Mouse (Mus musculus): ENCODE data around the gene Fbxo30. TPM values are rescaled to one million over a fixed set of nuclear protein-coding genes. Genes with fewer than 3 reads are reported as not detected.
"Not testable (repeated sequence)": the region's sequence is repeated elsewhere in the genome, so short reads cannot be mapped to it uniquely, and the experiment has no call there.

Gene Fbxo30
- 37.8 and 39.7 TPM in 2 replicates for polyA plus RNA-seq (2016; fragmentation: Nextera tagmentation; extraction: Ambion mirVana)

DNA sequence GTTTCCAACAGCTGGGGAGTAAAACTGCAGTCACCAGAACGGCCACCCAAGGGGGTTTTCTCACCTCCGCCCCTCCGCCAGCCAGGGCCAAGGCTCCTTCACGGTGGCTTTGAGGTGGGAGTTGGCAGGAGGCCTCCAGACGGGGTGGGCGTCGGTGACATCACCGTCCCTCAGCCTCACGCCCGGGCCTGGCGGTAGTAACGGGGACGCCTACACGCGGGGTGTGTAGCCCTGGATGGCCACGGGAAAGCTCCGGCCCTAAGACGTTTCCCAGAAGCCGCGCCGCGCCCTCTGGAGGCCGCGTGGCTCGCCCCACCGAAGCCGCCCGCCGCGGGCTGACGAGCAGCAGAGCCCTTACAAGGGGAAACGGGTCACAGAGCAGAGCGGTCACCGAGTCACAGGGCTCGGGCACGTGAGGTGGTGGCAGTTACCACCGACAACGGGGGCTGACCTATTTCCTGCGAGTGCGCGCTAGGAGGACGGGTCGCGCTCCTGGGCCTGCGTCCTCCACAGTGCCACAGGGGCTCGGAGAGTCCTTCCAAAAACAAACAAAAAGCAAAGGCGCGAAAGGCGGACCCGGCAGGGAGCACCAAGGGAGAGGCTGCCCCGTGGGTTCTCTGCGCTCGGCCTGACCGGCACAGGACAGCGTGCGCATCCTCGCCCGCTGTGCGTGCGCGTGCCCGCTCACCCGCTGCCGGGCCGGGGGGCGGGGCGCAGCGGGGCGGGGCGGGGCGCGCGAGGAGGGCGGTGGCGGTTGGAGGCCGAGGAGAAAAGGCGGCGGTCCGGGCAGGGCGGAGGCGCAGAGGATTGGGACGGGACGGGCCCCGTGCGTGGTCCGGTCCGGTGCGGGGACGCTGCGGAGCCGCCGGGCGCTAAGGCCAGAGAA, at the start of gene Fbxo30:
Gene Fbxo30, plus strand, starts transcription at position 753 of the 886 bp plus-strand sequence.
- Histone ChIP-seq H3K4me2 (replicated peaks) (peak within 1 kb of the TSS; percentile 81), H3K9me3 (no peaks in the 10 kb centered on the region), H3K36me3 (no peaks in the 10 kb centered on the region), H3K9ac (peak within 1 kb of the TSS; percentile 89), H3K4me1 (0 out of 2 replicates have a peak, but pooled peaks cover 3% of the 10 kb centered on the region), H3K27me3 (replicated peaks) (no peaks in the 10 kb centered on the region), H3K27ac (peak within 1 kb of the TSS; percentile 94), H3K4me3 (peak within 1 kb of the TSS; percentile 81)
- peak; percentile 93 for ATAC-seq (ENCODE audit: low FRiP score, low read depth)
- WGBS: under 1% methylated on average over 88 of the region's 93 CpGs

DNA sequence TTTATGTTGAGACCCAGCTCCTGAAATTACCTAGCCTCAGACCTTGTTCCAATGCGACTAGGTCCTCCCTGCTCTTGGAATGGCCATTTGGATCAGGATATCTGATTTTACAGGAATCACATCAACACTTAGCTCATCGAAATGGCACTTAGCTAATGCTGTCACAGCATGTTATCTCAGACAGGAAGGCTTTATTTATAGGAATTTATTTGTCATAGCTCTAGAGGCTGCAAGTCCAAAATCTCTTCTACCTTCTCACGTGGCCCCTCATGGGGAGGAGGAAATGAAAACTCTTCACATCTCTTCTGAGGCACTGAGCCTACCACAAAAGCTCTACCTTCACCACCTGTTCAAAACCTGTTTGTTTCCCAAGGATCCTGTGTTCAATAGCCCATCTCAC, 47.9 kb upstream of the Fbxo30 start:
- no peak for ATAC-seq (ENCODE audit: low FRiP score, low read depth)
- Histone ChIP-seq H3K9me3 (no peaks in the 10 kb centered on the region), H3K27me3 (replicated peaks) (no peaks in the 10 kb centered on the region), H3K36me3 (no peaks in the 10 kb centered on the region), H3K4me3 (no peak overlapping the region), H3K9ac (no peak overlapping the region), H3K4me2 (replicated peaks) (no peak overlapping the region), H3K4me1 (no peaks in the 10 kb centered on the region), H3K27ac (no peak overlapping the region)
- WGBS: 77% methylated on average over 3 of the region's 3 CpGs

GRCm38 (mm10) chr10:11242988-11243387, 38.1 kb upstream of the Fbxo30 start:
- H3K4me1 ChIP-seq; H3K4me3 ChIP-seq; H3K4me2 ChIP-seq (replicated peaks); H3K27ac ChIP-seq; H3K9ac ChIP-seq; H3K36me3 ChIP-seq; ATAC-seq (ENCODE audit: low FRiP score, low read depth); H3K27me3 ChIP-seq (replicated peaks); H3K9me3 ChIP-seq: not testable (repeated sequence)
- WGBS: 57% methylated on average over 3 of the region's 3 CpGs

DNA sequence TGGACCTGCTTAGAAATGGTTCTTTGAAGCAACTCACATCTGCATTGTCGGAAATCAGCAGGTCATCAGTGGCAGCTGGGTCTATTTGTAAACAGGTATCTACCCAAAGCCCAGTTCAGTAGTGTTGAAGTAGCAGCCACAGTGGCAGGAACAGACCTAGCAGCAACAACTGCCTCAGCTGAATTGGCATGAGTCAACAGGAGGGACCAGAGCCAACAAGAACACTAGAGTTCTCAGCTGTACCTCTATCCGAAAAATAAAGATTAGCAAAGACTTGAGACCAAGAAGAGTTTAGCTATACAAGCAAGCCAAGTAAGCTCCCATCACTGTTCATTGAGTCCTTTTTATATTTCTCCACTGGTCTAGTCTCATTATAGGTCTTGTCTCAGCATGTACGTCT, 32.9 kb upstream of the Fbxo30 start:
- no peak overlapping the region for H3K27ac ChIP-seq
- no peak overlapping the region for H3K9ac ChIP-seq
- no peaks in the 10 kb centered on the region for H3K27me3 ChIP-seq (replicated peaks)
- no peak overlapping the region for H3K4me3 ChIP-seq
- H3K36me3 ChIP-seq: no peaks in the 10 kb centered on the region
- no peak overlapping the region for H3K4me2 ChIP-seq (replicated peaks)
- 89% methylated on average over 3 of the region's 3 CpGs for WGBS
- ATAC-seq (ENCODE audit: low FRiP score, low read depth): no peak
- H3K4me1 ChIP-seq: no peaks in the 10 kb centered on the region
- H3K9me3 ChIP-seq: no peaks in the 10 kb centered on the region

DNA sequence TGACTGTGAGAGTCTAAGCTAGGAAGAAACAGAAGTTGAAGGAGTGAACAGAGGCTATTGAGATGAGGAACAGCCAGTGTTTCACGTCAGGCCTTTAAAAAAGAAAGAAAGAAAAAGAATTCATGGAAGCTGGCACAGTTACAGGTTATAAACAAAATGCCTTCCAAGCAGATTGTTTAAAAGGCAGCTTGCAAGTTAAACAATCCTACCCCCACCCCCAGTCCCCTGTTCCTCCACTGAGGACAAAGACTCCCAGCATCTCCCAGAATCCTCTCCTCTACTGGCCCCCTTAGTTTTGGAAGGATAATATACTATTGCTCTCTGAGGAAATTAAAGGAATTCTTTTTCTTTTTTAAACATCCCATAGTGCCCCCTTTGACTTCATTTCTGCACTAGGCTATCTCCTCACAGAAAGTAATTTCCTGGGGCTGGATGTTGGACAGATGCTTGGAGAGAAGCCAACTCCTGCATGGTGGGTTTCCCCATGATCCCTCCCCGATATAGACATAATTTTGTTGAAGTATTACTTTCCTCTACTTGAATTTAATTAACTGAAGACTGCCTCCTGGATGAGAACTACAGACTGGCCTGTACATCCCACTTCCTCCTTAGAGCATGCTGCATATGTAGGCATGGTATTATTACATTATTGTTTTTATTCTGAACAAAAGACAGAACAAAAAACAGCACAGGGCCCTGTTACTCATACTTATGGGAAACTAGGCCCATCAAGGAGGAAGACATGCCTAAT, 30.7 kb upstream of the Fbxo30 start:
- Histone ChIP-seq H3K9ac (no peak overlapping the region), H3K36me3 (no peaks in the 10 kb centered on the region), H3K27me3 (replicated peaks) (no peaks in the 10 kb centered on the region), H3K4me3 (no peak overlapping the region), H3K9me3 (no peaks in the 10 kb centered on the region), H3K27ac (no peak overlapping the region), H3K4me2 (replicated peaks) (no peak overlapping the region), H3K4me1 (no peaks in the 10 kb centered on the region)
- no peak for ATAC-seq (ENCODE audit: low FRiP score, low read depth)
- WGBS: 50% methylated on average over 2 of the region's 2 CpGs

DNA sequence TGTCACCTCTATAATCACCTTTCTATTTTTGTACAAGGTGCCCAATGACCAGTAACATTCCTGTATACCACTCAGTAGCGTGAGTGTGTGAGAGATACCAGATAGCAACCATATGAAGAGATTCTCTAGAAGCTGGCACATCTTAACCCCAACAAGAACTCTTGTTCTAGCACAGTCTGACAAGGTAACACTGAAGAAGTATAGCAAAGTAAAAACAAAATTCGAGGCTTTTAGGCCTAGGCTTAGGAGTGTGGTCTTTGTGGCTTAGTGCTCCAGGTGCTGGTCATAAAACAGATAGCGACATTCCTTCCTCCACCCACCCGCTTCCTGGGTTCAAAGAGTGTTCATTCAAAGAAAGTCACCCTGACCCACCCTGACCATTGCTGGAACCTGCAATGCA, 27.5 kb upstream of the Fbxo30 start:
- H3K9me3 ChIP-seq; ATAC-seq (ENCODE audit: low FRiP score, low read depth); H3K4me3 ChIP-seq; H3K27me3 ChIP-seq (replicated peaks); H3K27ac ChIP-seq; H3K4me1 ChIP-seq; H3K4me2 ChIP-seq (replicated peaks); H3K9ac ChIP-seq; H3K36me3 ChIP-seq: not testable (repeated sequence)
- WGBS: 75% methylated on average over 4 of the region's 4 CpGs

DNA sequence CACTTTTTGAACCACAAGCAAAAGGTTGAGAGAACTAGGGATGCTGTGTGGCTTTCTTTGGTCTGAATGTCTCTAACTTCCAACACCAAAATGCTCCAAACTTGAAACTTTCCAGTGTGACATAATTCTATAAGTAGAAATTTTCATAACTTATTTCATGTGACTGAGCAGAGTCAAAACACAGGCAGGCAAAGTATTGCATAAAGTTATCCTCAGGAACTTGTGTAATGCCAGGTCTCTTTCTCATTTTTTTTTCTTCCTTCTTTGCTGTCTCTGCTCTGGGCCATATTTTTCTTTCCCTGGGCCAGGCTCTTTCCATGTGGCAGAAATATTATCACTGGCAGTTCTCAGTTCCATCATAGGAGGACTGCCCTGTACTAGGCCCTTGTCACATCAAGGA, 21.0 kb upstream of the Fbxo30 start:
- Histone ChIP-seq H3K4me3 (no peak overlapping the region), H3K36me3 (no peaks in the 10 kb centered on the region), H3K9me3 (no peaks in the 10 kb centered on the region), H3K4me2 (replicated peaks) (no peak overlapping the region), H3K4me1 (no peaks in the 10 kb centered on the region), H3K27me3 (replicated peaks) (no peaks in the 10 kb centered on the region), H3K27ac (no peak overlapping the region), H3K9ac (no peak overlapping the region)
- ATAC-seq (ENCODE audit: low FRiP score, low read depth): no peak

DNA sequence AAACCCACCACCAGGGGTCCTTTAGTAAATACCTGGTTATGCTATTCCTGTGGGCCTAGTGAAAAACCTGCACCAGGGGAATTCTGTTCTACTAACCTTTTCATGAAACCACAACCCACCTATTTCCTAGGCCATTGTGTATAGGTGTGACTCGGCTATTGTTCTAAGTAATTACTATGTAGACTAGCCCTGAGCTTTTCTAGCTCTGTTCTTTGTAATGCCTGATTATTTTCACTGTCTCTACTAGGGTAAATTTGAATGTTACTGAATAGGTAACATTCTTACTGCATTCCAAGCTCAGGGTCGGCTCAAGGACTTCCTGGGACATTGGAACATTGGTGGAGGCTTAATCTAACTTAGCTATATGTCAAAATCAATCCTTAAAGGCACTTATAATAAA, 18.8 kb upstream of the Fbxo30 start:
- H3K4me3 ChIP-seq; ATAC-seq (ENCODE audit: low FRiP score, low read depth); H3K4me2 ChIP-seq (replicated peaks); H3K9ac ChIP-seq; H3K9me3 ChIP-seq; H3K4me1 ChIP-seq; H3K27me3 ChIP-seq (replicated peaks); H3K27ac ChIP-seq; H3K36me3 ChIP-seq: not testable (repeated sequence)
- 84% methylated on average over 2 of the region's 2 CpGs for WGBS

DNA sequence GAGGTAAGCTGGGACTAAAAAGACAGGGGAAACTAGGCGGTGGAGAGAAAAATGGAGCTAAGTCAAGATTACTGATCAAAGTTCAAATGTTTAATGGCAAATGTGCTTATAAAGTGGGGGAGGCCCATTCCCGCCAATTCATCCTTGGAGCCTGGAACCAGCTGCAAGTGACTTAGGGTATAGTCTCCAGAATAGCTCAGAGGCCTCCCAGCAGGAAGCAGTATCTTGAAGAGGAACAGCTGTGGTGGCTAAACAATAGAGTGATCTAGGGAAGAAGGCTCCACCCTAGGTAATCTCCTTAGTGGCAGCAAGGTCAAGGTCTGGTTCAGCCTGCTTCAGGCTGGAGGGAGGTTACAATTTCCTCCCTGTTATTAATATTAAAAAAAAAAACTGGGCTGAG, 17.3 kb upstream of the Fbxo30 start:
- H3K9me3 ChIP-seq; H3K36me3 ChIP-seq; H3K4me2 ChIP-seq (replicated peaks); H3K9ac ChIP-seq; H3K4me3 ChIP-seq; H3K27ac ChIP-seq; H3K4me1 ChIP-seq; H3K27me3 ChIP-seq (replicated peaks); ATAC-seq (ENCODE audit: low FRiP score, low read depth): not testable (repeated sequence)
- WGBS: 92% methylated on average over 2 of the region's 2 CpGs

DNA sequence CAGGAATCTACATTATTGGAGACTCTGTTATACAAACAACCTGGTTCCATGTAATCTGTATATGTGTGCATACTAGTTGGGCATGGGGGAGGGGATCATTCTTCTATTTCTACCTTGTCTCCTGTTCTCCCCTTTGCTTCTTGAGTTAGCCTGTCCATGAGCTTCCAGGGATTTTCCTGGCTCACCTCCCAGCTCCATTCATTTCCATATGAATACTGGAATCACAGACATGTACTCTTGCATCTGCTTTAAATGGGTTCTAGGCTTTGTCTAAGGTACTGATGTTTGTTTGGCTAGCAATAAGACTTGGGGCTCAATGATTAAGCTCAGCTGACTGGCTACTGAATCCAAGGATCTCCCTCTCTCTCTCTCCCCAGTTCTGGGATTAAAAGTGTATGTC, 12.0 kb upstream of the Fbxo30 start:
- H3K36me3 ChIP-seq: no peaks in the 10 kb centered on the region
- H3K27me3 ChIP-seq (replicated peaks): no peaks in the 10 kb centered on the region
- no peak for ATAC-seq (ENCODE audit: low FRiP score, low read depth)
- H3K4me2 ChIP-seq (replicated peaks): no peak overlapping the region
- no peak overlapping the region for H3K4me3 ChIP-seq
- no peaks in the 10 kb centered on the region for H3K9me3 ChIP-seq
- H3K9ac ChIP-seq: no peak overlapping the region
- no peaks in the 10 kb centered on the region for H3K4me1 ChIP-seq
- no peak overlapping the region for H3K27ac ChIP-seq

- H3K36me3 ChIP-seq: no peaks in the 10 kb centered on the region
- H3K9me3 ChIP-seq: no peaks in the 10 kb centered on the region
- no peaks in the 10 kb centered on the region for H3K4me1 ChIP-seq
- H3K4me2 ChIP-seq (replicated peaks): no peak overlapping the region
- H3K27me3 ChIP-seq (replicated peaks): no peaks in the 10 kb centered on the region
- no peak overlapping the region for H3K27ac ChIP-seq
- H3K4me3 ChIP-seq: no peak overlapping the region
- no peak for ATAC-seq (ENCODE audit: low FRiP score, low read depth)
- no peak overlapping the region for H3K9ac ChIP-seq
- 62% methylated on average over 1 of the region's 1 CpGs for WGBS
Measured at GRCm38 (mm10) chr10:11274431-11274830, 6.7 kb upstream of the Fbxo30 start.

GRCm38 (mm10) chr10:11280235-11280577, 924 bp upstream of the Fbxo30 start:
- ATAC-seq (ENCODE audit: low FRiP score, low read depth): no peak
- H3K9ac ChIP-seq: peak overlapping the region; percentile 89
- H3K9me3 ChIP-seq: no peaks in the 10 kb centered on the region
- no peaks in the 10 kb centered on the region for H3K27me3 ChIP-seq (replicated peaks)
- peak overlapping the region; percentile 81 for H3K4me2 ChIP-seq (replicated peaks)
- H3K36me3 ChIP-seq: no peaks in the 10 kb centered on the region
- peak overlapping the region; percentile 81 for H3K4me3 ChIP-seq
- H3K27ac ChIP-seq: no peak overlapping the region
- 11% methylated on average over 6 of the region's 6 CpGs for WGBS
- 0 out of 2 replicates have a peak, but pooled peaks cover 3% of the 10 kb centered on the region for H3K4me1 ChIP-seq

Measured in neural tube, embryonic 12.5 days (tissue).